Mouse (Mus musculus) kidney, adult 18-20 months (tissue): ENCODE results near the gene Gabrb1.

Experiments
- DNase-seq: peaks from one replicate; pipeline ENCODE4 v3.0.0; 2021

Gabrb1 gene

GRCm38 (mm10) chr5:71830342-71830741 lies 172.4 kb downstream of the Gabrb1 start:
- DNase-seq, result no peak

- DNase-seq, result no peak
Observed at GRCm38 (mm10) chr5:71842241-71842640, 184.3 kb downstream of the Gabrb1 start.

- DNase-seq, result no peak
Observed at GRCm38 (mm10) chr5:71898214-71898613, 240.3 kb downstream of the Gabrb1 start.

- DNase-seq, result no peak
Observed at GRCm38 (mm10) chr5:71903399-71903798, 245.5 kb downstream of the Gabrb1 start.

GRCm38 (mm10) chr5:71914028-71914427 lies 256.1 kb downstream of the Gabrb1 start:
- DNase-seq, result no peak

GRCm38 (mm10) chr5:71915711-71916110 lies 257.8 kb downstream of the Gabrb1 start:
- DNase-seq, result no peak

GRCm38 (mm10) chr5:71917206-71917605 lies 259.3 kb downstream of the Gabrb1 start:
- DNase-seq, result no peak

GRCm38 (mm10) chr5:71923636-71924035 lies 265.7 kb downstream of the Gabrb1 start:
- no peak for DNase-seq

GRCm38 (mm10) chr5:71926336-71926735 lies 268.4 kb downstream of the Gabrb1 start:
- no peak for DNase-seq

GRCm38 (mm10) chr5:71930036-71930435 lies 272.1 kb downstream of the Gabrb1 start:
- DNase-seq, result no peak

GRCm38 (mm10) chr5:71951398-71951797 lies 293.5 kb downstream of the Gabrb1 start:
- DNase-seq, result no peak

- no peak for DNase-seq
Observed at GRCm38 (mm10) chr5:71955070-71955685, 297.3 kb downstream of the Gabrb1 start.

GRCm38 (mm10) chr5:71964876-71965432 lies 307.0 kb downstream of the Gabrb1 start:
- DNase-seq, result no peak

GRCm38 (mm10) chr5:71965529-71965928 lies 307.6 kb downstream of the Gabrb1 start:
- DNase-seq, result no peak

- no peak for DNase-seq
Observed at GRCm38 (mm10) chr5:71970140-71970800, 312.4 kb downstream of the Gabrb1 start.

GRCm38 (mm10) chr5:71972831-71973230 lies 314.9 kb downstream of the Gabrb1 start:
- no peak for DNase-seq

- no peak for DNase-seq
Observed at GRCm38 (mm10) chr5:71976133-71976532, 318.2 kb downstream of the Gabrb1 start.

- no peak for DNase-seq
Observed at GRCm38 (mm10) chr5:71976571-71977061, 318.7 kb downstream of the Gabrb1 start.

GRCm38 (mm10) chr5:71986561-71986960 lies 328.6 kb downstream of the Gabrb1 start:
- no peak for DNase-seq

GRCm38 (mm10) chr5:71986983-71987398 lies 329.1 kb downstream of the Gabrb1 start:
- DNase-seq, result no peak

- no peak for DNase-seq
Observed at GRCm38 (mm10) chr5:71999466-71999865, 341.6 kb downstream of the Gabrb1 start.

GRCm38 (mm10) chr5:72003811-72004435 lies 346.0 kb downstream of the Gabrb1 start:
- DNase-seq, result peak; percentile 26

GRCm38 (mm10) chr5:72036954-72037353 lies 379.0 kb downstream of the Gabrb1 start:
- no peak for DNase-seq
